Mouse (Mus musculus): ENCODE data around the gene 1110051M20Rik.

Gene 1110051M20Rik

GRCm38 (mm10) chr2:91351841-91352240, 92.7 kb downstream of the 1110051M20Rik start:
- TF ChIP-seq GATA4 (IDR thresholded peaks at IDR 0.05; ENCODE audit: insufficient replicate concordance, low read length): no peak

- TF ChIP-seq GATA4 (IDR thresholded peaks at IDR 0.05; ENCODE audit: insufficient replicate concordance, low read length): no peak
Measured at GRCm38 (mm10) chr2:91349974-91350457, 94.5 kb downstream of the 1110051M20Rik start.

GRCm38 (mm10) chr2:91348936-91349335, 95.6 kb downstream of the 1110051M20Rik start:
- no peak for TF ChIP-seq GATA4 (IDR thresholded peaks at IDR 0.05; ENCODE audit: insufficient replicate concordance, low read length)

- TF ChIP-seq GATA4 (IDR thresholded peaks at IDR 0.05; ENCODE audit: insufficient replicate concordance, low read length): no peak
Measured at GRCm38 (mm10) chr2:91345644-91346043, 98.9 kb downstream of the 1110051M20Rik start.

- no peak for TF ChIP-seq GATA4 (IDR thresholded peaks at IDR 0.05; ENCODE audit: insufficient replicate concordance, low read length)
Measured at GRCm38 (mm10) chr2:91339591-91339990, 104.9 kb downstream of the 1110051M20Rik start.

GRCm38 (mm10) chr2:91335128-91335527, 109.4 kb downstream of the 1110051M20Rik start:
- no peak for TF ChIP-seq GATA4 (IDR thresholded peaks at IDR 0.05; ENCODE audit: insufficient replicate concordance, low read length)

GRCm38 (mm10) chr2:91331051-91331843, 113.3 kb downstream of the 1110051M20Rik start:
- TF ChIP-seq GATA4 (IDR thresholded peaks at IDR 0.05; ENCODE audit: insufficient replicate concordance, low read length): no peak

- no peak for TF ChIP-seq GATA4 (IDR thresholded peaks at IDR 0.05; ENCODE audit: insufficient replicate concordance, low read length)
Measured at GRCm38 (mm10) chr2:91329996-91330738, 114.3 kb downstream of the 1110051M20Rik start.

GRCm38 (mm10) chr2:91328729-91329125, 115.8 kb downstream of the 1110051M20Rik start:
- no peak for TF ChIP-seq GATA4 (IDR thresholded peaks at IDR 0.05; ENCODE audit: insufficient replicate concordance, low read length)

- no peak for TF ChIP-seq GATA4 (IDR thresholded peaks at IDR 0.05; ENCODE audit: insufficient replicate concordance, low read length)
Measured at GRCm38 (mm10) chr2:91327968-91328728, 116.4 kb downstream of the 1110051M20Rik start.

GRCm38 (mm10) chr2:91326746-91327350, 117.7 kb downstream of the 1110051M20Rik start:
- no peak for TF ChIP-seq GATA4 (IDR thresholded peaks at IDR 0.05; ENCODE audit: insufficient replicate concordance, low read length)

- no peak for TF ChIP-seq GATA4 (IDR thresholded peaks at IDR 0.05; ENCODE audit: insufficient replicate concordance, low read length)
Measured at GRCm38 (mm10) chr2:91324761-91325421, 119.6 kb downstream of the 1110051M20Rik start.

- TF ChIP-seq GATA4 (IDR thresholded peaks at IDR 0.05; ENCODE audit: insufficient replicate concordance, low read length): no peak
Measured at GRCm38 (mm10) chr2:91324346-91324745, 120.2 kb downstream of the 1110051M20Rik start.

GRCm38 (mm10) chr2:91322490-91322889, 122.0 kb downstream of the 1110051M20Rik start:
- no peak for TF ChIP-seq GATA4 (IDR thresholded peaks at IDR 0.05; ENCODE audit: insufficient replicate concordance, low read length)

Measured in liver, adult (tissue).